Mouse (Mus musculus): ENCODE results near the gene Erbb4. TPM values are rescaled to one million over a fixed set of nuclear protein-coding genes. Genes with fewer than 3 reads are reported as not detected.
"Not testable (repeated sequence)": the region's sequence is repeated elsewhere in the genome, so short reads cannot be mapped to it uniquely, and the experiment has no call there.

The Erbb4 gene
- polyA plus RNA-seq, 1 experiment from 2014 or later: 0.35 TPM

DNA sequence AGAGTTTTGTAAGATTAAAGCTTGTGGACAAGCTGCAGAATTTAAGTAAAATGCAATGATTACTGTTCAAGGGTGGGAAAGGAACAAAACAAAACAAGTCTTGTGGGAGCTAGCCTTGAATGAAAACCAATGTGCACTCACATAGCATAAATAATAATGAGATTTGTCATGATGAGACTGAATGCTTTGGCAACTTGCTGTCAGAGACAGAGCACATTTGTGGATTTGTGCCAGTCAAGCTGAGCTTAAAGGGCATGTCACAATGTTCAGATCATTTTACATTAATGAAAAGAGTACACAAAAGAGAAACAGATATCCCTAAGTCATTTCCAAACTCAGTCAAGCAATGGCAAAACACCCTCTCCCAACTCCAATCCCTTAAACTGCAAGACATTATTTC, 275.8 kb downstream of the Erbb4 start:
- Histone ChIP-seq H3K27me3 (ENCODE audit: control insufficient read depth, insufficient read depth, low read length) (no peaks in the 10 kb centered on the region), H3K9me3 (replicated peaks; ENCODE audit: control insufficient read depth, low read length) (no peaks in the 10 kb centered on the region), H3K4me2 (ENCODE audit: low read depth, low read length) (no peak overlapping the region), H3K9ac (ENCODE audit: low read length) (no peak overlapping the region), H3K4me1 (ENCODE audit: control insufficient read depth, insufficient read depth, low read length) (no peaks in the 10 kb centered on the region), H3K27ac (ENCODE audit: low read length) (no peak overlapping the region), H3K4me3 (replicated peaks; ENCODE audit: low read length) (no peak overlapping the region), H3K36me3 (ENCODE audit: control insufficient read depth, insufficient read depth, low read length) (no peaks in the 10 kb centered on the region)
- ATAC-seq (ENCODE audit: insufficient read depth, low FRiP score): no peak

DNA sequence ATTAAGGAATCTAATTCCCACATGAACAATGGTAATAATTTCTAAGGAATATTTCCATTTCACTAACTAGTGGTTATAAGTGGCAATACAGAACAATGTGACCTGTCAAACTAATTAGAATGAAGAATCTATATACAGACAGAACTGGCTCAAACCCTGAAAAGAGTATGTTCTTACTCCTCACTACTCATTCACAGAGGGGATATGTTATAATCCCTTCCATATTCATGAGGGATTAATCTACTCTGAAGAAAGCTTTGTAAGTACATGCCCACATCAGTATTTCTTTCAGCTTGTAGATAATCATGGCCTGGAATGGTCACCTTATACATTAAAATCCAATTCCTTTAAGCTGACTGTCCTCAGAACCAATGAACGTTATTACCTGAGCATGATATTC, 276.3 kb downstream of the Erbb4 start:
- Histone ChIP-seq H3K4me2 (ENCODE audit: low read depth, low read length) (no peak overlapping the region), H3K9me3 (replicated peaks; ENCODE audit: control insufficient read depth, low read length) (no peaks in the 10 kb centered on the region), H3K4me3 (replicated peaks; ENCODE audit: low read length) (no peak overlapping the region), H3K4me1 (ENCODE audit: control insufficient read depth, insufficient read depth, low read length) (no peaks in the 10 kb centered on the region), H3K9ac (ENCODE audit: low read length) (no peak overlapping the region), H3K27me3 (ENCODE audit: control insufficient read depth, insufficient read depth, low read length) (no peaks in the 10 kb centered on the region), H3K27ac (ENCODE audit: low read length) (no peak overlapping the region), H3K36me3 (ENCODE audit: control insufficient read depth, insufficient read depth, low read length) (no peaks in the 10 kb centered on the region)
- 74% methylated on average over 1 of the region's 1 CpGs for WGBS
- no peak for ATAC-seq (ENCODE audit: insufficient read depth, low FRiP score)

DNA sequence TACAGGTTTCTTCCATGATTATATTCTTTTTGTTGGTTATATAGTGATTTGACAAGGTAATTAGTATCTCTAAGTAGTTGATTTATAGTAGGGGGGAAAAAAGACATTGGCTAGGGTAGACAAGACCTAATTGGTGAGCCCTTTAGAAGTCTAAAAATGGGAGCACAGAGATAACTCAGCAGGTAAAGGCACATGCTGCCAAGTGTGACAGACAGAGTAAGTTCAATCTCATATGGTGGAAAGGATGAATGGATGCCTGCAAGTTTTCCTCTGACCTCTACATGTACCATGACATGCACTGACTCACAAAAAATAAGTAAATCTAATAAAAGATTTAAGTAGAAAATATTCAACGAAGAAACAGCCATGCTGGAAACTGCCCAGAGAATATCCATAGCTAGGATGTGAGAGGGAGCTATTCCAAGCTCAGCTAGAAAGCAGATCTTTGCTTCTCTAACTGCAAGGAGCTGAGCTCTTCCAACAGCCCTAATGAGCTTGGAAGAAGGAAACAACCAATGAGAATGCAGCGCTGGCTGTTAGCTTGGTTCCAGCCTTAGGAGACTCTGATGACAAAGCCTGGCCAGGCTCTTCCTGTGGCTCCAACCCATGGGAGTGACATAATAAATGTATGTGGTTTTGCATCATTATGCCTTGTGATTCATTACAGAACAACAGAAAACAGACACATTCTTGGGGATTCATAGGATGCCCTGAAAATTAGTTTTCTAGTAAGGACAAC, 277.2 kb downstream of the Erbb4 start:
- no peaks in the 10 kb centered on the region for H3K36me3 ChIP-seq (ENCODE audit: control insufficient read depth, insufficient read depth, low read length)
- ATAC-seq (ENCODE audit: insufficient read depth, low FRiP score): no peak
- no peak overlapping the region for H3K27ac ChIP-seq (ENCODE audit: low read length)
- no peak overlapping the region for H3K4me3 ChIP-seq (replicated peaks; ENCODE audit: low read length)
- no peaks in the 10 kb centered on the region for H3K9me3 ChIP-seq (replicated peaks; ENCODE audit: control insufficient read depth, low read length)
- H3K4me1 ChIP-seq (ENCODE audit: control insufficient read depth, insufficient read depth, low read length): no peaks in the 10 kb centered on the region
- H3K9ac ChIP-seq (ENCODE audit: low read length): no peak overlapping the region
- no peak overlapping the region for H3K4me2 ChIP-seq (ENCODE audit: low read depth, low read length)
- no peaks in the 10 kb centered on the region for H3K27me3 ChIP-seq (ENCODE audit: control insufficient read depth, insufficient read depth, low read length)
- WGBS: 70% methylated on average over 2 of the region's 2 CpGs

DNA sequence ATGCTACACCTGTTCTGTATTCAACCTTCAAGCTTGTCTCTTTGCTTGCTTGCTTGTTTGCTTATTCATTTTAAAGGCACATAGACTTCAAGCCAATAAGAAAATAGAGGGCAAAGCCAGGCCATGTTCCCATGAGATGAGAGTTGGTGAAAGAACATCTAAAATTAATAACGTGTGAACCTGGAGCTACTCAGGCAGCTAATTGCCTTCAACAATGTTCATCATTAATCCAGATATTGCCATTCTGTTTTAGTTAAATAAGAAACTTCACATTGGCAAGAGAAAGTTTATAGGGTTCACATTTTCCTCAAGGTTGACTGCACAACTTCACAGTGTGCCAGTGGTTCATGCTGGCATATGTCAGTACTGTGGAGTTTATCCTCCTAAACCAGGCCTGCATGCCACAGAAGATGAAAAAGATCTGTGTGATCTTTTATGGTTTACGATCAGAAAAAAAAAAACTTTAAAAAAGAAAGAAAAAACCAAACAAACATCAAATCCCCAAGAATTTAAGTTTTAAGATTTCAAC, 284.7 kb downstream of the Erbb4 start:
- no peaks in the 10 kb centered on the region for H3K9me3 ChIP-seq (replicated peaks; ENCODE audit: control insufficient read depth, low read length)
- WGBS: 74% methylated on average over 2 of the region's 2 CpGs
- no peaks in the 10 kb centered on the region for H3K4me1 ChIP-seq (ENCODE audit: control insufficient read depth, insufficient read depth, low read length)
- H3K9ac ChIP-seq (ENCODE audit: low read length): no peak overlapping the region
- H3K27ac ChIP-seq (ENCODE audit: low read length): no peak overlapping the region
- no peak overlapping the region for H3K4me2 ChIP-seq (ENCODE audit: low read depth, low read length)
- H3K27me3 ChIP-seq (ENCODE audit: control insufficient read depth, insufficient read depth, low read length): no peaks in the 10 kb centered on the region
- H3K36me3 ChIP-seq (ENCODE audit: control insufficient read depth, insufficient read depth, low read length): no peaks in the 10 kb centered on the region
- no peak overlapping the region for H3K4me3 ChIP-seq (replicated peaks; ENCODE audit: low read length)
- no peak for ATAC-seq (ENCODE audit: insufficient read depth, low FRiP score)

- Histone ChIP-seq H3K4me1 (ENCODE audit: control insufficient read depth, insufficient read depth, low read length) (no peaks in the 10 kb centered on the region), H3K27me3 (ENCODE audit: control insufficient read depth, insufficient read depth, low read length) (no peaks in the 10 kb centered on the region), H3K4me3 (replicated peaks; ENCODE audit: low read length) (no peak overlapping the region), H3K9me3 (replicated peaks; ENCODE audit: control insufficient read depth, low read length) (no peaks in the 10 kb centered on the region), H3K36me3 (ENCODE audit: control insufficient read depth, insufficient read depth, low read length) (no peaks in the 10 kb centered on the region), H3K4me2 (ENCODE audit: low read depth, low read length) (no peak overlapping the region), H3K9ac (ENCODE audit: low read length) (no peak overlapping the region), H3K27ac (ENCODE audit: low read length) (no peak overlapping the region)
- no peak for ATAC-seq (ENCODE audit: insufficient read depth, low FRiP score)
- WGBS: 63% methylated on average over 2 of the region's 2 CpGs
Measured at GRCm38 (mm10) chr1:68806711-68807110, 301.1 kb downstream of the Erbb4 start.

DNA sequence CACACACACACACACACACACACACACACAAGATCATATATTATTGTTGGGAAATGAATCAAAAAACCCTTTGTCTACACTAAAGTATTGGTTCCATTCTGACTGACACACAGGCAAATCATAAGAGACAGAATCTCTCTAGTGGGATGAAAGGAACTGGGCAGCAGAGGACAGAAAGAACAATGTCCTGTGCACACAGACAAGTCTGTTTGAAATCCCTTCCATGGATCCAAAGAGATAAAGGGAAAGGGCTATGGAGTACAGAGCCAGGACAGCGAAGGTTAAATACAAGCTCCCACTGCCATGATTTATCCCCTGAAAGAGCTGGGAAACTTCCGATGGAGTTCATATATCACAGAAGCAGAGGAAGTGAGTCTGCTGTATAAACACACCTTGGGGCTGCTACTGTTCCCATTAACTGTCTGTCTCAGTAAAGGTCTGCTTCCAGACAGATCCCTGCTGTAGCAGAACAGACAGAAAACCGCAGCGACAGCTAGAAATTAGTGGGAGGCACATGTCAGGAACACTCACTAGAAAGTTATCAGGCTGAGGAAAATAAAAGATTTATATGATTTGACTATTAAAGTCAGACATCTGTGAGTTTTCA, 320.3 kb downstream of the Erbb4 start:
- no peak for ATAC-seq (ENCODE audit: insufficient read depth, low FRiP score)
- H3K36me3 ChIP-seq (ENCODE audit: control insufficient read depth, insufficient read depth, low read length): no peaks in the 10 kb centered on the region
- WGBS: 23% methylated on average over 4 of the region's 4 CpGs
- no peaks in the 10 kb centered on the region for H3K9me3 ChIP-seq (replicated peaks; ENCODE audit: control insufficient read depth, low read length)
- no peak overlapping the region for H3K9ac ChIP-seq (ENCODE audit: low read length)
- no peak overlapping the region for H3K27ac ChIP-seq (ENCODE audit: low read length)
- no peak overlapping the region for H3K4me2 ChIP-seq (ENCODE audit: low read depth, low read length)
- H3K4me3 ChIP-seq (replicated peaks; ENCODE audit: low read length): no peak overlapping the region
- no peaks in the 10 kb centered on the region for H3K4me1 ChIP-seq (ENCODE audit: control insufficient read depth, insufficient read depth, low read length)
- H3K27me3 ChIP-seq (ENCODE audit: control insufficient read depth, insufficient read depth, low read length): no peaks in the 10 kb centered on the region

DNA sequence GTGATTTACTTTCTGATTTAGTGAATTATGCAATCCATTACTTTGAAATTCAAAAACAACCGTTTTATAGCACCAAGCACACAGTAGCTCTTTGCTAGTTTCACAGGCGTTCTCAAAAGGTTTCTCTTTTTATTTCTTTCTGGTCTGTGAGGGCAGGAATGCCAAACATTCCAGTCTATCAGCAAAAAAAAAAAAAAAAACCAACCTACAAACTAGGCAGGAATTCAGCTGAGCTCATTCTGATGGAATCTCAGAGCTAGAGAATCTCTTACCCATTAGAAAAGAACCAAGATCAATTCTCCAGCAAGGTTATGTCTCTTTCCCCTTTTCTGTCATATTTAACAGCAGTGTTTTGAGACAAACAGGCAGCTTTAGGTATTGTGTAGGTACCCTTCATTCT, 327.2 kb downstream of the Erbb4 start:
- H3K4me3 ChIP-seq (replicated peaks; ENCODE audit: low read length): no peak overlapping the region
- no peak overlapping the region for H3K9ac ChIP-seq (ENCODE audit: low read length)
- H3K9me3 ChIP-seq (replicated peaks; ENCODE audit: control insufficient read depth, low read length): no peaks in the 10 kb centered on the region
- no peaks in the 10 kb centered on the region for H3K36me3 ChIP-seq (ENCODE audit: control insufficient read depth, insufficient read depth, low read length)
- no peak overlapping the region for H3K27ac ChIP-seq (ENCODE audit: low read length)
- WGBS: 30% methylated on average over 2 of the region's 2 CpGs
- H3K4me1 ChIP-seq (ENCODE audit: control insufficient read depth, insufficient read depth, low read length): no peaks in the 10 kb centered on the region
- no peaks in the 10 kb centered on the region for H3K27me3 ChIP-seq (ENCODE audit: control insufficient read depth, insufficient read depth, low read length)
- H3K4me2 ChIP-seq (ENCODE audit: low read depth, low read length): no peak overlapping the region
- ATAC-seq (ENCODE audit: insufficient read depth, low FRiP score): no peak

DNA sequence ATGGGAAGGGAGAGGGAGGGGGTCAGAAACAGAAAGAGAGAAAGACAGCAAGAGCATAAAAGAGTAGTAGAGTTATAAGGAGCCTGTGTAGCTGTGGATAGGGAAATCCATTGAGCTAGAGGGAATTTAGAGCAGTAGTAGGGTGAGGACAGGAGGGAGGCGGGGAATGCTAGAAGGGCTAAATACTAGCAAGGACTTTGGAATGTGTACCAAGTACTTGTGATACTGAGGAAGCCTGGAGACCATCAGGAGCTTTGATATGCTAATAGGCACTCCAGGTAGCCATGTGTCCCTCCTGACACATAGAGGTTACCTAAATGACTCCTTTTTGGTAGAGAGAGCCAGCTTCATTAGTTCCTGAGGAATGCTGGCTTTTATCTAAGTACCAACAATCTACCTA, 327.8 kb downstream of the Erbb4 start:
- 82% methylated on average over 1 of the region's 1 CpGs for WGBS
- H3K27ac ChIP-seq (ENCODE audit: low read length): no peak overlapping the region
- H3K36me3 ChIP-seq (ENCODE audit: control insufficient read depth, insufficient read depth, low read length): no peaks in the 10 kb centered on the region
- H3K9ac ChIP-seq (ENCODE audit: low read length): no peak overlapping the region
- no peaks in the 10 kb centered on the region for H3K4me1 ChIP-seq (ENCODE audit: control insufficient read depth, insufficient read depth, low read length)
- H3K9me3 ChIP-seq (replicated peaks; ENCODE audit: control insufficient read depth, low read length): no peaks in the 10 kb centered on the region
- H3K27me3 ChIP-seq (ENCODE audit: control insufficient read depth, insufficient read depth, low read length): no peaks in the 10 kb centered on the region
- no peak for ATAC-seq (ENCODE audit: insufficient read depth, low FRiP score)
- no peak overlapping the region for H3K4me2 ChIP-seq (ENCODE audit: low read depth, low read length)
- H3K4me3 ChIP-seq (replicated peaks; ENCODE audit: low read length): no peak overlapping the region

DNA sequence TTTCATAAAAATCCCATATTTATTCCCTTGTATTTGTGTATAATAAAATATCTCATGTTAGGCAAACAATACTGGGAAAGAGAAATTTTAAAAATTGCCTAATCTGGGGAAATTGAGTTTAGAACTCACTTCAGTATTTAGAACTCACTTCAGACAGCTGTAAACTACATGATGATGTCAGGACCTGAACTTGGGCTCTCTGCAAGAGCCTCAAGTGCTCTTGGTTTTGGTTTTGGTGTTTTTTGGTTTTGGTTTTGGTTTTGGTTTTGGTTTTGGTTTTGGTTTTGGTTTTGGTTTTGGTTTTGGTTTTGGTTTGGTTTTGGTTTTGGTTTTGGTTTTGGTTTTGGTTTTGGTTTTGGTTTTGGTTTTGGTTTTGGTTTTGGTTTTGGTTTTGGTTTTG, 341.8 kb downstream of the Erbb4 start:
- ATAC-seq (ENCODE audit: insufficient read depth, low FRiP score); H3K9me3 ChIP-seq (replicated peaks; ENCODE audit: control insufficient read depth, low read length); H3K4me3 ChIP-seq (replicated peaks; ENCODE audit: low read length); H3K27ac ChIP-seq (ENCODE audit: low read length); H3K4me1 ChIP-seq (ENCODE audit: control insufficient read depth, insufficient read depth, low read length); H3K4me2 ChIP-seq (ENCODE audit: low read depth, low read length); H3K36me3 ChIP-seq (ENCODE audit: control insufficient read depth, insufficient read depth, low read length); H3K9ac ChIP-seq (ENCODE audit: low read length); H3K27me3 ChIP-seq (ENCODE audit: control insufficient read depth, insufficient read depth, low read length): not testable (repeated sequence)
